Mouse (Mus musculus) hindbrain, postnatal 0 days (tissue): Measurements from ENCODE around the gene Rab3ip. TPM values are rescaled to one million over a fixed set of nuclear protein-coding genes. Genes with fewer than 3 reads are reported as not detected.

Source experiments
- ATAC-seq: fragments of 200-750 bp; cut with Nextera tagmentation; 2 replicates; pipeline ENCODE4 v1.8.0; 2017; ENCODE audit warnings: mild to moderate bottlenecking, moderate TSS enrichment, moderate library complexity
- DNase-seq: peaks from one replicate; pipeline ENCODE4 v3.0.0-alpha.2; 2015; ENCODE audit warnings: low spot score
- H3K27ac ChIP-seq: fragments of 300-500 bp; sonication (generic); 2 replicates; pipeline ENCODE4 v1.5.1; 2014; ENCODE audit warnings: mild to moderate bottlenecking
- H3K27me3 ChIP-seq: fragments of 300-500 bp; sonication (generic); 2 replicates; pipeline ENCODE4 v1.6.1; 2014; ENCODE audit warnings: low read length, mixed read lengths; ENCODE audit not compliant: insufficient read depth
- H3K36me3 ChIP-seq: fragments of 300-500 bp; sonication (generic); 2 replicates; pipeline ENCODE4 v1.6.1; 2014; ENCODE audit warnings: low read length, mixed read lengths; ENCODE audit not compliant: insufficient read depth
- H3K4me1 ChIP-seq: fragments of 300-500 bp; sonication (generic); 2 replicates; pipeline ENCODE4 v1.6.1; 2014; ENCODE audit warnings: antibody characterized with exemption, low read length, mixed read lengths; ENCODE audit not compliant: insufficient read depth
- H3K4me2 ChIP-seq: fragments of 300-500 bp; sonication (generic); 2 replicates; pipeline ENCODE4 v1.6.1; 2014; ENCODE audit warnings: low read depth, mild to moderate bottlenecking, low read length, moderate library complexity, mixed read lengths
- H3K4me3 ChIP-seq: fragments of 300-500 bp; sonication (generic); 2 replicates; pipeline ENCODE4 v1.5.1; 2014; ENCODE audit warnings: low read length
- H3K9ac ChIP-seq: fragments of 300-500 bp; sonication (generic); replicated peaks from 2 replicates; pipeline ENCODE4 v1.6.1; 2014; ENCODE audit warnings: mild to moderate bottlenecking, low read length, moderate library complexity, mixed read lengths
- H3K9me3 ChIP-seq: fragments of 300-500 bp; sonication (generic); 2 replicates; pipeline ENCODE4 v1.6.1; 2016; ENCODE audit warnings: low read length, mixed read lengths
- CTCF ChIP-seq: IDR thresholded peaks from 2 replicates; pipeline ENCODE4 v1.5.1; 2016; ENCODE audit warnings: antibody characterized with exemption, control low read depth, low read depth
- WGBS: fragments of 180-500 bp; shearing (Covaris S2); extraction: QIAGEN DNeasy Blood & Tissue Kit; methylation state at CpG from one replicate; pipeline ENCODE4 v1.1.7; 2014; 5-methylcytosine and 5-hydroxymethylcytosine counted together
- polyA plus RNA-seq: library from polyadenylated mRNA; unstranded; fragments of >200 nt; fragmentation: Nextera tagmentation; extraction: Ambion mirVana; gene quantifications from 2 replicates; pipeline ENCODE4 v1.2.1, GENCODE M21; 2015
- total RNA-seq: library from RNA; depleted of rRNA; stranded (reverse); fragments of >200 nt; gene quantifications from 2 replicates; pipeline ENCODE4 v1.2.3, GENCODE M21; 2014

Gene Rab3ip
- total and polyA plus RNA-seq, 2 experiments from 2014 or later, result 38.7 to 134 TPM

DNA sequence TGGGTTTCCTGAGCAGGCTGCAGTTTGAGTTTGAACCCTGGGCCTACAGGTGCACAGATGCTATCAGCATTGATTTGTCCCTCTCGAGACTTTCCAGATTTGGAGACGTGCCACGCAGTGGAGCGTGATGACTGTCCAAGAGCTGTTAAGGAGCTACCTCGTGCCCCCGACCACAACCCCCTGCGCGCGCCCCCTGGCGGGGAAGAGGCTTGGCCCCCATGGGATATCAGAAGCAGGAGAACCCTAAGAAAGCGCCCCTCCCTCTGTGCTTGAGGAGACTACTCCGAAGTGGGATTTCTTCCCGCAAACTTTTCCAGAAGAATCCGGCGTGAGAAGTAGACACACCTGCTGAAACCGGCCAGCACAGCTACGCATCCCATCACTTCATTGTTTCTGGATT lies 12.2 kb upstream of the Rab3ip start:
- no peak for TF ChIP-seq CTCF
- Histone ChIP-seq H3K27me3 (no peaks in the 10 kb centered on the region), H3K36me3 (no peaks in the 10 kb centered on the region), H3K4me2 (no peak overlapping the region), H3K9ac (no peak overlapping the region), H3K4me1 (no peaks in the 10 kb centered on the region), H3K4me3 (no peak overlapping the region), H3K9me3 (no peaks in the 10 kb centered on the region), H3K27ac (no peak overlapping the region)
- DNase-seq (no peak), ATAC-seq (no peak)
- WGBS, result 63% methylated on average over 17 of the region's 17 CpGs

GRCm38 (mm10) chr10:116962152-116962551 lies 11.6 kb upstream of the Rab3ip start:
- Histone ChIP-seq H3K9me3 (no peaks in the 10 kb centered on the region), H3K4me2 (no peak overlapping the region), H3K4me1 (no peaks in the 10 kb centered on the region), H3K27me3 (no peaks in the 10 kb centered on the region), H3K36me3 (no peaks in the 10 kb centered on the region), H3K4me3 (no peak overlapping the region), H3K9ac (no peak overlapping the region), H3K27ac (no peak overlapping the region)
- DNase-seq, result no peak
- no peak for TF ChIP-seq CTCF
- ATAC-seq, result no peak
- 79% methylated on average over 14 of the region's 14 CpGs for WGBS

DNA sequence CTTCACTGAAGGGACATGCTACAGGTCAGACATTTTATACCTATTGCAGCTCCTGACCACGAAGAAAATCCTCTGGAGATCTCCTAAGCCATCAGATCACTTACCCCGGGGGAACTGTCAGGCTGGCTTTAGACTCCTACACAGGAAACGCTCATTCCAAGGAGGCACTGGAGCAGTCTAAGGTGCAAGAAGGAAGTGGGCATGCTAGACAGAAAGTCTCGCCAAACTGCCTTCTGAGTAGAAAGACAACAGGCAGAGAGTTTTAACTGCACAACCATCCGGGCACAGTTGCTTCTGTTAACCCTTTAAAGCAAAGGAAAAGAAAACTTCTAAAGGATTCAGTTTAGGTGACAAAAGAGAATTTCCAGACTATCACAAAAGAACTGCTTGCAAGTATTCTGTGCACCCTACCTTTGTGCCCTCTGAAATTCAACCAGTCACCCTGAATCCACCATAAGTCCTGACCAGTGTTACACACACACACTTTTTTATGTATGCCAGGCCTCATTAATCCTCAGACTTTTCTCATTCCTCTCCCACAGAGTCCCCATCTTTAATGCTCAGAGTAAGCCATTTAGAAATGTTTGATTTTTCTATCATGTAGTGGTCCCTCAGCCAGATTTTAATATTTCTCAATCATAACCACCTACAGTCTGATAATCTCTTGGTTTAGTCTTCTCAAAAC lies 7.4 kb upstream of the Rab3ip start:
- no peak for ATAC-seq
- WGBS, result 58% methylated on average over 5 of the region's 5 CpGs

GRCm38 (mm10) chr10:116956483-116957158 lies 6.1 kb upstream of the Rab3ip start:
- Histone ChIP-seq H3K36me3 (no peaks in the 10 kb centered on the region), H3K4me3 (no peak overlapping the region), H3K27ac (no peak overlapping the region), H3K9me3 (no peaks in the 10 kb centered on the region), H3K4me1 (no peaks in the 10 kb centered on the region), H3K9ac (no peak overlapping the region), H3K4me2 (no peak overlapping the region), H3K27me3 (no peaks in the 10 kb centered on the region)
- TF ChIP-seq CTCF, result no peak
- DNase-seq (no peak), ATAC-seq (no peak)
- 90% methylated on average over 11 of the region's 11 CpGs for WGBS

More for the DNA sequence above, 7.4 kb upstream of the Rab3ip start:
- Histone ChIP-seq H3K27ac (no peak overlapping the region), H3K27me3 (no peaks in the 10 kb centered on the region), H3K4me2 (no peak overlapping the region), H3K4me3 (no peak overlapping the region), H3K9me3 (no peaks in the 10 kb centered on the region), H3K4me1 (no peaks in the 10 kb centered on the region), H3K36me3 (no peaks in the 10 kb centered on the region), H3K9ac (no peak overlapping the region)
- DNase-seq, result no peak
- no peak for TF ChIP-seq CTCF

- H3K4me2 ChIP-seq, result no peak overlapping the region
- no peak overlapping the region for H3K27ac ChIP-seq
- H3K4me3 ChIP-seq, result no peak overlapping the region
- no peak for DNase-seq
- no peak for TF ChIP-seq CTCF
- H3K36me3 ChIP-seq, result no peaks in the 10 kb centered on the region
- ATAC-seq, result no peak
- no peaks in the 10 kb centered on the region for H3K9me3 ChIP-seq
- H3K27me3 ChIP-seq, result no peaks in the 10 kb centered on the region
- no peaks in the 10 kb centered on the region for H3K4me1 ChIP-seq
- WGBS, result 97% methylated on average over 6 of the region's 6 CpGs
- no peak overlapping the region for H3K9ac ChIP-seq
These were observed 4.6 kb upstream of the Rab3ip start for GRCm38 (mm10) chr10:116955191-116955590.

DNA sequence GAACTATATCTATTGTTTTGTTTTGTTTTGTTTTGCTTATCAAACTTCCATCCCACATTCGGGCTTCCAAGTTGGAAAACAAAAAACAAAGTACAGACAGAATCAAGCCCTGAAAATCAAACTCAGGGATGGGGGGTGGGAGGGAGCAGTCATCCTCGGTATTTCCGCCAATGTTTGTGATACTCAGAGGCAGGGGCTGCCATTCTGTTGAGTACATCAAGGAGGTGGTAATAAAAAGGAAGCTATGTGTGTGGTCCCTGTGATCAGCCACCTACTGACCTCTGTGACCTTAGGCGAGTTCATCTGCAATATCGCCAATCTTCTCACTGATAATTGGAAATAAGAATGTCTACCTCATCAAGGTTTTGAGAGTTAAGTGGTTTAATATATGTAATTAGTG lies 317 bp upstream of the Rab3ip start:
- 30% methylated on average over 5 of the region's 5 CpGs for WGBS
- ATAC-seq, result no peak
- no peaks in the 10 kb centered on the region for H3K36me3 ChIP-seq
- no peak overlapping the region for H3K9ac ChIP-seq
- H3K4me2 ChIP-seq, result peak overlapping the region; percentile 78
- no peak for DNase-seq
- no peaks in the 10 kb centered on the region for H3K27me3 ChIP-seq
- peaks cover 3% of the 10 kb centered on the region; the same call in 1 of the 2 replicates for H3K4me1 ChIP-seq
- peak overlapping the region; percentile 85 for H3K4me3 ChIP-seq
- no peaks in the 10 kb centered on the region for H3K9me3 ChIP-seq
- no peak for TF ChIP-seq CTCF
- H3K27ac ChIP-seq, result no peak overlapping the region
